Mouse (Mus musculus) olfactory bulb, adult 2 months (tissue): ENCODE measurements around the gene Cldn10.

Experiments used
- CTCF ChIP-seq: fragments of 200-500 bp; IDR thresholded peaks from 2 replicates; pipeline ENCODE4 v1.5.1; 2012; ENCODE audit warnings: low read depth, mild to moderate bottlenecking, low read length, moderate library complexity; ENCODE audit not compliant: insufficient read depth
- POLR2A ChIP-seq: fragments of 200-500 bp; IDR thresholded peaks from 2 replicates; pipeline ENCODE4 v1.6.1; 2012; ENCODE audit warnings: mild to moderate bottlenecking, low read depth, low read length, moderate library complexity; ENCODE audit not compliant: insufficient read depth

DNA sequence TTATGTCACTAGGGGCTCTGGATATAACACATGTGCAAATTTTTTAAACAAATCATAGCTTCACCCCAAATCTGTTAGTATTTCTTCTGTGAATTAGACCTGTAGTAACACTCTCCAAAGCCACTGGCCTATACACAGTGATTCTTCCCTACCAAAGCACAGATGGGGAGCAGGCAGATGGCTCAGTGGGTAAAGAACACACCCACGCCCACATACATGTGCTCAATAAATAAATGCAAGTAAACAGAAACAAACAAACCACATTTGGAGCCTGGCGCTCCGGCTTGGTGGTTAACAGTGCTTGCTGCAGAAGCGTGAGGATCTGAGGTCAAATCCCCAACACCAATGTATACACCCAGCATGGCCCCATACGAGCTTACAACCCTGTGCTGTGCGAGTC, 123.8 kb downstream of the Cldn10 start:
- TF ChIP-seq CTCF, result no peak
- TF ChIP-seq POLR2A, result no peak
